8 mouse cellular contexts compared by ENCODE assay signal in the genomic region with DNA sequence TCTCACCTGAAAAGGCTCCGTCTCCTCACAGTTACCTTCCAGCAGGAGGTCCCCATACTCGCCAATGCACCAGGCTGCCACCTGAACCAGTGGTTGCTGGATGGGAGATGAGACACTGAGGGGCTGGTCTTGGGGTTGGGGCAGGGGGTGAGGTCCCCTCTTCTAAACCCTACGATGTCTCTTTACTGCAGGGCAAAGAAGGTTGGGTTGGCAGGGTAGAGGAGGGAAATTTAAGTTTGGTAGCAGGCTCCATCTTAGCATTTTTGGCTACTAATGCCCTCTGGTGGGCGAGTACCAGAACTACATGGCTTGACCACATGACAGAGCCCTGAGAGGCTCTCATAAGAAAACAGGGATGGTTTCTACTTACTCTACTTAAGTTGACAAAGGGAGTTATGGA. TPM values are rescaled to one million over a fixed set of nuclear protein-coding genes. Genes with fewer than 3 reads are reported as not detected.
DNase-seq lines count a peak whose midpoint lies in the region.

No protein-coding gene starts in this region.

- intact Hi-C loops in heart, postnatal 10 days (cut with DNase I) = loop anchor here (2.0 to 5.0 kb wide), 2 partner anchors 23 to 259 kb away; no protein-coding TSS in a partner anchor

- peak; percentile 43 for DNase-seq in heart, adult 8-10 months (ENCODE audit: low spot score)
- DNase-seq in heart, adult 9 months (ENCODE audit: low spot score in 2 of 2) = no peak
- DNase-seq in right cerebral cortex, adult 2 months (ENCODE audit: low spot score in 2 of 2) = peak; percentile 80 to 83
- DNase-seq in right cerebral cortex, postnatal 25 days = no peak
- DNase-seq in brain, adult 2 months (ENCODE audit: low read depth, low spot score) = peak; percentile 87
- DNase-seq in heart, postnatal 10 days = peak; percentile 57 to 75
- DNase-seq in naive thymus-derived CD4-positive, alpha-beta T cell, adult 2 months (ENCODE audit: low read depth) = peak; percentile 78
- DNase-seq in ovary, postnatal 10 days (ENCODE audit: low spot score) = no peak

RNA-seq across cellular contexts. Expression of gene Ap1g2, which starts 4.8 kb away (rescaled TPM):
- 1 to 10 TPM; 2.7 to 4.5 (median 4.1) TPM for total RNA-seq in heart, adult 8-10 months (2022)
- total RNA-seq in heart, postnatal 10 days (2021) = 1 to 10 TPM; 5.5 to 5.7 TPM

RNA-seq across cellular contexts. Expression of gene Thtpa, which starts 7.0 kb away (rescaled TPM):
- 10 to 100 TPM; 11.5 to 17.0 (median 14.0) TPM for total RNA-seq in heart, adult 8-10 months (2022)
- total RNA-seq in heart, postnatal 10 days (2021) = 10 to 100 TPM; 11.3 to 13.8 TPM

RNA-seq across cellular contexts. Expression of gene Zfhx2, which starts 9.5 kb away (rescaled TPM):
- total RNA-seq in heart, adult 8-10 months (2022) = 1 to 10 TPM; 4.8 to 5.6 (median 4.9) TPM
- total RNA-seq in heart, postnatal 10 days (2021) = 1 to 10 TPM; 2.2 to 3.4 TPM

RNA-seq across cellular contexts. Expression of gene Jph4, which starts 15.1 kb away (rescaled TPM):
- total RNA-seq in heart, adult 8-10 months (2022) = under 1 TPM in 3 of 4 experiments, not detected in 1; 0.09 to 0.17 (median 0.09) TPM
- under 1 TPM; 0.12 to 0.15 TPM for total RNA-seq in heart, postnatal 10 days (2021)

Comparison
In these comparisons a context has a peak if more than half of its experiments do, and no peak if none do; other contexts are left out.
1. DNase-seq: peak in heart, adult 8-10 months (single experiment), right cerebral cortex, adult 2 months (2 of 2), brain, adult 2 months (single experiment), heart, postnatal 10 days (2 of 2) and naive thymus-derived CD4-positive, alpha-beta T cell, adult 2 months (single experiment); none in heart, adult 9 months (0 of 2), right cerebral cortex, postnatal 25 days (single experiment) and ovary, postnatal 10 days (single experiment).